Mouse (Mus musculus) midbrain, embryonic 13.5 days (tissue): ENCODE data around the gene Oosp3. TPM values are rescaled to one million over a fixed set of nuclear protein-coding genes. Genes with fewer than 3 reads are reported as not detected.

Source experiments
- ATAC-seq: fragments of 200-750 bp; cut with Nextera tagmentation; 2 replicates; pipeline ENCODE4 v1.8.0; 2017; ENCODE audit warnings: mild to moderate bottlenecking, moderate TSS enrichment, moderate library complexity
- H3K27ac ChIP-seq: fragments of 300-500 bp; sonication (generic); 2 replicates; pipeline ENCODE4 v1.5.1; 2015; ENCODE audit warnings: inconsistent platforms, mild to moderate bottlenecking, moderate library complexity
- H3K27me3 ChIP-seq: fragments of 300-500 bp; sonication (generic); 2 replicates; pipeline ENCODE4 v1.6.1; 2015; ENCODE audit warnings: mild to moderate bottlenecking, inconsistent platforms
- H3K36me3 ChIP-seq: fragments of 300-500 bp; sonication (generic); 2 replicates; pipeline ENCODE4 v1.6.1; 2015; ENCODE audit warnings: mild to moderate bottlenecking, inconsistent platforms
- H3K4me1 ChIP-seq: fragments of 300-500 bp; sonication (generic); replicated peaks from 2 replicates; pipeline ENCODE4 v1.6.1; 2015; ENCODE audit warnings: inconsistent platforms
- H3K4me2 ChIP-seq: fragments of 300-500 bp; sonication (generic); replicated peaks from 2 replicates; pipeline ENCODE4 v1.6.1; 2015; ENCODE audit warnings: moderate library complexity, mild to moderate bottlenecking, inconsistent platforms
- H3K4me3 ChIP-seq: fragments of 300-500 bp; sonication (generic); replicated peaks from 2 replicates; pipeline ENCODE4 v1.5.1; 2015; ENCODE audit warnings: mild to moderate bottlenecking, inconsistent platforms
- H3K9ac ChIP-seq: fragments of 300-500 bp; sonication (generic); replicated peaks from 2 replicates; pipeline ENCODE4 v1.6.1; 2015; ENCODE audit warnings: mild to moderate bottlenecking, inconsistent platforms
- H3K9me3 ChIP-seq: fragments of 300-500 bp; sonication (generic); 2 replicates; pipeline ENCODE4 v1.6.1; 2016; ENCODE audit warnings: mild to moderate bottlenecking, inconsistent platforms
- WGBS: fragments of 180-500 bp; shearing (Covaris S2); methylation state at CpG from one replicate; pipeline ENCODE4 v1.1.7; 2015; 5-methylcytosine and 5-hydroxymethylcytosine counted together
- polyA plus RNA-seq: library from polyadenylated mRNA; unstranded; fragments of >200 nt; fragmentation: Nextera tagmentation; extraction: Ambion mirVana; gene quantifications from 2 replicates; pipeline ENCODE4 v1.2.1, GENCODE M21; 2015

Gene Oosp3
- polyA plus RNA-seq, result not detected in 2 replicates

DNA sequence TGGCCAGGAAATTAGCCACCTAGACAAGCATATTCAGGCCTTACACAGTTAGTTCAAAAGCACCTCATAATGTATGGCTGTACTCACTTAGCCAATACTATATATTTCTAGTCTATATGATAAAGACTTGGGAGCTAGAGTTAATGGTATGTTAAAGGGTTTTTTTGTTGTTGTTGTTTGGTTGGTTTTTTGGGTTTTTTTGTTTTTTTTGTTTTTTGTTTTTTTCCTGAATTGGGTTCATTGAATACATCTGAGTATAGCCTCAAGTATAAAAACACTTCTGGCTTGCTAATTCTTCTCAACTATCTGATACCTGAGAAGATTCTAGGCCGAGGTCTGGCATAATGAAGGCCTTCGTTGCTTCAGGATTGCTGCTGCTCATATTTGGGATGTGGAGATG, at the start of gene Oosp3:
Gene Oosp3 (plus strand): TSS at position 301 of the 400 bp plus-strand sequence.
- no peaks in the 10 kb centered on the region for H3K27me3 ChIP-seq
- no peaks in the 10 kb centered on the region for H3K9me3 ChIP-seq
- no peak within 1 kb of the TSS for H3K9ac ChIP-seq
- 90% methylated on average over 2 of the region's 2 CpGs for WGBS
- ATAC-seq, result no peak
- H3K36me3 ChIP-seq, result no peaks in the 10 kb centered on the region
- no peaks in the 10 kb centered on the region for H3K4me1 ChIP-seq
- no peak within 1 kb of the TSS for H3K4me2 ChIP-seq
- no peak within 1 kb of the TSS for H3K4me3 ChIP-seq
- no peak within 1 kb of the TSS for H3K27ac ChIP-seq

DNA sequence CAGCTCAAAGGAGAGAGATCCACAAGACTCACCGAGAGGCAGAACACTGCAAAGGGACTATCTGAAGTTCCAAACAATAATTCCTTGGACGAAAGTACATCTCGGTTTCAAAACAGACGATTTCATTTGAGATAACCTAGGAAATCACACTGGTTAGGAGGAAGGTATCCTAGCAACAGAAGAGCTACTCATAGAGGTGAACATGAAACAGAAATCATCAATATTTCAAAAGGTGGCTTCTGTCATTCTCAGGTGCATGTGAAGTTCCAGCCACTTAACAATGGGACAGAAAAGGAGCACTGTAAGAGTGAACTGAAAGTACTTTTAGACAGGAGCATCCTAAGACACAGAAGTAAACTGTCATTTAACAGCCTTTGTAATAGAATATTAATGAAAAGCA, 47.3 kb upstream of the Oosp3 start:
- H3K36me3 ChIP-seq, result no peaks in the 10 kb centered on the region
- no peak for ATAC-seq
- WGBS, result 78% methylated on average over 4 of the region's 4 CpGs

DNA sequence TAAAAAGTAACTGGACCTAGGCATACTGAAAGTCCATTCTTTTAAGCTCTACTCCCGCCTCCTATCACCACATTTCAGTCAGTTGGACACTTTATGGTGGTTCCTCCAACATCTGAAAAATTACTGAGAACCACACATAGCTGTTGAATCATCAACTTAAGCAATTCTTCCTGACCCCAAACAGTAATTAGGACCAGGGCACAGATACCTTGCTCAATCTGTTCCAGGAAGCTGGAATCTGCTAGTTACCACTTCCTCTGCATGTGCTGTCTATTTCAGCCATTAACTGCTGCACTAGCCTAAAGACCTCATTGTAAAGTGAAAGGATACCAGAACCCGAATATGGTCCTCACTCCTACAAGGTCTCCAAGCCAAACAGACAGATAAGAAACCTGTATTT, 37.7 kb upstream of the Oosp3 start:
- Histone ChIP-seq H3K27ac (no peak overlapping the region), H3K9ac (no peak overlapping the region), H3K4me2 (no peak overlapping the region), H3K4me1 (no peaks in the 10 kb centered on the region), H3K27me3 (no peaks in the 10 kb centered on the region), H3K9me3 (no peaks in the 10 kb centered on the region), H3K4me3 (no peak overlapping the region), H3K36me3 (no peaks in the 10 kb centered on the region)
- WGBS, result 79% methylated on average over 2 of the region's 2 CpGs
- no peak for ATAC-seq

More for the DNA sequence above, 47.3 kb upstream of the Oosp3 start:
- Histone ChIP-seq H3K4me1 (no peaks in the 10 kb centered on the region), H3K4me3 (no peak overlapping the region), H3K27me3 (no peaks in the 10 kb centered on the region), H3K27ac (no peak overlapping the region), H3K9me3 (no peaks in the 10 kb centered on the region), H3K4me2 (no peak overlapping the region), H3K9ac (no peak overlapping the region)

DNA sequence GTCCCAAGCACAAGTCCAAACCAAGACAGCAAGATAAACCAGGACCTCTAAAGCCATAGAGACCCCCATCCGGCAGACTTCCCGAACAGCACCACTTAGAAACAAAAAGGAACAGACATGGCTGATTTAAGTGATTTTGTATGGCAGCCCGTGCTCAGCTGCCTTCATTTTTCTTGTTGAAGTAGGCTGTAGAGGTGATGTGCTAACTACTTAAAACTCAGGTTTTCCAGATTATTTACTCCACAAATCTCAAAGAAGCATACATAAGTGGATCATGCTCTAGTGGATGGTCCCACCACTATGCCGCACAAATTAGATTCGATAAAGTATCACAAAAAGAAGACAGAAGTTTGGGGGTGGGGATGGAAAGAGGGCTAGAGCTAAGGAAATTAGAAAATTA, 36.4 kb upstream of the Oosp3 start, which contains the start of gene Oosp2:
Gene Oosp2 (minus strand): TSS at position 101 of the 400 bp plus-strand sequence.
- no peaks in the 10 kb centered on the region for H3K27me3 ChIP-seq
- no peak for ATAC-seq
- H3K27ac ChIP-seq, result no peak within 1 kb of the TSS
- no peaks in the 10 kb centered on the region for H3K9me3 ChIP-seq
- no peak within 1 kb of the TSS for H3K4me2 ChIP-seq
- 93% methylated on average over 5 of the region's 5 CpGs for WGBS
- no peak within 1 kb of the TSS for H3K4me3 ChIP-seq
- no peaks in the 10 kb centered on the region for H3K36me3 ChIP-seq
- H3K4me1 ChIP-seq, result no peaks in the 10 kb centered on the region
- H3K9ac ChIP-seq, result no peak within 1 kb of the TSS

DNA sequence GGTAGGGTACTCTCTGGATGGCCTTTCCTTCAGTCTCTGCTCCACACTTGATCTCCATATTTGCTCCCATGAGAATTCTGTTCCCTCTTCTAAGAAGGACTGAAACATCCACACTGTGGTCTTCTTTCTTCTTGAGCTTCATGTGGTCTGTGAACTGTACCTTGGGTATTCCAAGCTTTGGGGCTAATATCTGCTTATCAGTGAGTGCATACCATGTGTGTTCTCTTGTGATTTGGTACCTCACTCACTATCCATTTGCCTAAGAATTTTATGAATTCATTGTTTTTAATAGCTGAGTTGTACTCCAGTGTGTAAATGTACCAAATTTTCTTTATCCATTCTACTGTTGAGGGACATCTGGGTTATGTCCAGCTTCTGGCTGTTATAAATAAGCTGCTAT, 35.3 kb upstream of the Oosp3 start:
- Histone ChIP-seq H3K27ac (no peak overlapping the region), H3K27me3 (no peaks in the 10 kb centered on the region), H3K36me3 (no peaks in the 10 kb centered on the region), H3K4me3 (no peak overlapping the region), H3K4me1 (no peaks in the 10 kb centered on the region), H3K4me2 (no peak overlapping the region), H3K9me3 (no peaks in the 10 kb centered on the region), H3K9ac (no peak overlapping the region)
- ATAC-seq, result no peak

DNA sequence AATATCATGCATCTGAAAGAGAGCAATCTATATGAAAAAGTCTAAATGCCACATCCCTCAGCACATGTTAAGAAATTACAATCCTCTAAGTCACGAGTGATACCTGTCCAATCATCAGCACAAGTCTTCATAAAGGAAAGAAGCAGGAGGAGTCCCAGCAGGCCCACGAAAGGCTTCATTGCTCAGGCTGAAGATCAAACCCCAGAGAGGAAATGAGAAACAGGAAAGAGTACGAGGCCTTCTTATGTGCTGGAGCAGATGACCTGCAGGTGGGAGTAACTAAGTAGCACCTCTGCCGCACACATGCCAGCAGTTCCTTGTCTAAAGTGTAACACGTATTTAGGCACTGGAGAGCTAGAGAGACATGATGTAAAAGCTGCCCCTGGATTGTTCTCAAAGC, 6.0 kb upstream of the Oosp3 start, which contains the start of gene Oosp1:
Gene Oosp1 (minus strand): TSS at position 312 of the 400 bp plus-strand sequence.
- no peaks in the 10 kb centered on the region for H3K27me3 ChIP-seq
- ATAC-seq, result no peak
- no peak within 1 kb of the TSS for H3K4me3 ChIP-seq
- H3K9ac ChIP-seq, result no peak within 1 kb of the TSS
- no peaks in the 10 kb centered on the region for H3K9me3 ChIP-seq
- WGBS, result 72% methylated on average over 5 of the region's 5 CpGs
- H3K4me1 ChIP-seq, result no peaks in the 10 kb centered on the region
- no peak within 1 kb of the TSS for H3K4me2 ChIP-seq
- no peak within 1 kb of the TSS for H3K27ac ChIP-seq
- no peaks in the 10 kb centered on the region for H3K36me3 ChIP-seq

DNA sequence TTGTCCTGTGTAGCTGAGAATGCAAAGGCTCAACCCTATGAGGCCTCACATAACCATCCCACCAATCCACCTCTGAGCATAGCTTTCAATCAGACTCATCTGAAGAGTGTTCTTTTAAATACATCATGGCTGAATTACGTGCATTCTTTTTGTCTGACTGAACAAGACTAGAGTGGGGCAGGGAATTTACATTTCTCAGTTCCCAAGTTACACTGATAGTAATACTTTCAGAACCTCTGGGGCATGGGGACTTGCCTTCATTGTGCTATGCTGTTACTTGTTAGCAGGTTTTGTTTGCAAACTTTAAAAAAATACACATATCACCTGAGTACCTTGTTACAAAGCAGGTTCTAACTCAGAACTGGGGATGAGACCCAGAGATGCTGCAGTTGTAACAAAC, 5.4 kb upstream of the Oosp3 start:
- H3K36me3 ChIP-seq, result no peaks in the 10 kb centered on the region
- H3K4me3 ChIP-seq, result no peak overlapping the region
- no peaks in the 10 kb centered on the region for H3K4me1 ChIP-seq
- H3K27me3 ChIP-seq, result no peaks in the 10 kb centered on the region
- no peaks in the 10 kb centered on the region for H3K9me3 ChIP-seq
- ATAC-seq, result no peak
- 61% methylated on average over 1 of the region's 1 CpGs for WGBS
- H3K4me2 ChIP-seq, result no peak overlapping the region
- no peak overlapping the region for H3K27ac ChIP-seq
- H3K9ac ChIP-seq, result no peak overlapping the region

DNA sequence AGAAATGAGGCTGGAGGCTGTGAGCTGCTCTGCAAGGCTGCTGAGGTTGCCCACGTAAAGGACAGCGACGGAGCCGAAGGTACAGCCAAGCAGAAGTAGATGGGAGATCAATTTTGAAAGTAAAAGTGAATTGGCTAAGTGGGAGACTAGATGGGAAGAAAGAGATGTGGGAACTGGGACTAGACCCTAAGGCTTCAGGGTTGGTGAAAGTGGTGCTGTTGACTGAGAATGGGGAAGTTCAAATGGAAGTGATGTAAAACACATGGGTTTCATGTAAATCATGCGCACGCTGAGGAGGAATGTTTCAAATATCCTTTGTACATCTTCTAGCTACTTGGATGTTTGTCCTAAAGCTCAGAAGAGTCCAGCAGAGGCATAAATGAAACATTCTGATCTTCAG, 1.5 kb downstream of the Oosp3 start:
- Histone ChIP-seq H3K4me1 (no peaks in the 10 kb centered on the region), H3K36me3 (no peaks in the 10 kb centered on the region), H3K27me3 (no peaks in the 10 kb centered on the region), H3K4me2 (no peak overlapping the region), H3K27ac (no peak overlapping the region), H3K4me3 (no peak overlapping the region), H3K9me3 (no peaks in the 10 kb centered on the region), H3K9ac (no peak overlapping the region)
- WGBS, result 95% methylated on average over 6 of the region's 6 CpGs
- ATAC-seq, result no peak

DNA sequence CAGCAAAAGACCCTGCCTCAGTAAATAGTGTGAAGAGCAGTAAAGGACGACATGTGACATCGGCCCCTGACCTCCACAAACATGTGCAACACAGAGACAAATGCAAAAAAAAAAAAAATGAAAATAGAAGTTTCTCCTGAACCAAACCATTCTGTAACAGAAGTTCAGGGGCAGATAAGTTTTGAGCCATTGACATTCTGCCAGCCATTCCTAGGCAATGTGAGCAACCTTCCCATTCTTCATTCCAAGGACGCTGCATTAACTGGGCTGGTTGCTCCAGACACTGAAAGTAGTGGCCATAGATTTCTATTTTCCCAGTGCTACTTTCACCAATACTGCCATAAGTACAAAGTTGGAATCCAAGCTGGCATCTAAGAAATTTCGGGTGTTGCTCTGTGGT, 15.6 kb downstream of the Oosp3 start:
- WGBS, result 87% methylated on average over 4 of the region's 4 CpGs
- Histone ChIP-seq H3K36me3 (no peaks in the 10 kb centered on the region), H3K4me3 (no peak overlapping the region), H3K4me2 (no peak overlapping the region), H3K9me3 (no peaks in the 10 kb centered on the region), H3K27me3 (no peaks in the 10 kb centered on the region), H3K9ac (no peak overlapping the region), H3K27ac (no peak overlapping the region), H3K4me1 (no peaks in the 10 kb centered on the region)
- no peak for ATAC-seq

DNA sequence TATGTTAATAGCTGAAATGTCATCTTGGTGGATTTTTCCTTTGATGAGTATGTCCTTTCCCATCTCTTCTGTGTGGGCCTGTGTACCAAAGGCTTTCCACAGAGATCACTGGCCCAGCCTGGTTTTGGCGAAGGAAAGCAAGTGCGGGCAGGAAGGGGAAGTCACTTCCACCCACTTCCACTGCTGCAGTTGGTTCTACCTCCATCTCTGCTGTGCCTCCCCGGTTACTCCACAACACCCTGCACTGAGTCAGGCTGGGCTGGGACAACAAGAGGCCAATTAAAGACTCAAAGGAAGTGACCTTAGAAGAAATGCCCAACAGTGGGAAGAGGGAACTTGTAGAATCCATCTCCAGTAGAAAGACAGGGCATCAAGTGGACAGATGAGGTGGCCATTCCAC, 23.2 kb downstream of the Oosp3 start:
- ATAC-seq, result no peak
- Histone ChIP-seq H3K4me1 (no peaks in the 10 kb centered on the region), H3K27me3 (no peaks in the 10 kb centered on the region), H3K27ac (no peak overlapping the region), H3K36me3 (no peaks in the 10 kb centered on the region), H3K4me3 (no peak overlapping the region), H3K4me2 (no peak overlapping the region), H3K9ac (no peak overlapping the region), H3K9me3 (no peaks in the 10 kb centered on the region)
- WGBS, result 89% methylated on average over 3 of the region's 3 CpGs

DNA sequence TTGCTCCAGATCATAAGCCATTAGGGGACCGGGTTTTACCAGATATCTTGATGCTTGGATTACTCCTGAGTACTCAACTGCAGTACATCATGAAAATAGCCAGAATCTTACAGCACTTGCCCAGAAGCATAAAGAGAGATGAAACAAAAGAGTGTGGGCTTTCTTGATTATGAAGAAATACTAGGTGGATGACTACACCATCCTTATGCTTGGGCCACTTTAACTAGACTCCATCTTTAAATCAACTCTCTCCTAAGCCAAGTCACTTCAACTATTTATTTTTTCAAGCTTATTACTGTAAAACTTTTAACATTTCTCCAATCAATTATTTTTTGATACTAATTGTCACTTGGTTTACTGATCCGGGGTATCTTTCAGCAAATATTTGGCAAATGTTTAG, 27.0 kb downstream of the Oosp3 start:
- H3K27me3 ChIP-seq, result no peaks in the 10 kb centered on the region
- no peak overlapping the region for H3K9ac ChIP-seq
- H3K4me1 ChIP-seq, result no peaks in the 10 kb centered on the region
- H3K4me2 ChIP-seq, result no peak overlapping the region
- no peak for ATAC-seq
- 90% methylated on average over 2 of the region's 2 CpGs for WGBS
- no peak overlapping the region for H3K4me3 ChIP-seq
- no peaks in the 10 kb centered on the region for H3K9me3 ChIP-seq
- no peaks in the 10 kb centered on the region for H3K36me3 ChIP-seq
- no peak overlapping the region for H3K27ac ChIP-seq

DNA sequence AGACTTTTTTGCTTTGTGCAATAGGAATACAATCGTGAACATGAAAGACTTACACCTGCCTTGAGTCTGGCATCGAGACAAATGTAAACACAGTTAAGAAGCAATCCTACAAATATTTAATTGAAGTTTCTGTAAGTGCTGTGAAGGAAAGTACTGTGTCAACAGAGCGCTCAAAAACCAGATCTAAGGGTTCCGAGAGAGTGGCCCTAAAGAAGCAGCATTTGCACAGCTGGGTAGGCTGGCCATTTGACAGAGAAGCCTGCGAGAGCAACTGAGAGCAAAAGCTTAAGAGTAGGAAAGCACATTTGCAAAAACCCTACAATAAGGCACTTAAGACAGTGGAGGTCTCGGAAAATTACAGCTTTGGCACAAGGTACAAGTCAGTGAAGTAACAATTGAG, 27.4 kb downstream of the Oosp3 start:
- WGBS, result 82% methylated on average over 6 of the region's 6 CpGs
- no peak for ATAC-seq
- H3K4me3 ChIP-seq, result no peak overlapping the region
- no peaks in the 10 kb centered on the region for H3K27me3 ChIP-seq
- no peaks in the 10 kb centered on the region for H3K4me1 ChIP-seq
- no peak overlapping the region for H3K27ac ChIP-seq
- H3K9ac ChIP-seq, result no peak overlapping the region
- H3K36me3 ChIP-seq, result no peaks in the 10 kb centered on the region
- H3K9me3 ChIP-seq, result no peaks in the 10 kb centered on the region
- no peak overlapping the region for H3K4me2 ChIP-seq

DNA sequence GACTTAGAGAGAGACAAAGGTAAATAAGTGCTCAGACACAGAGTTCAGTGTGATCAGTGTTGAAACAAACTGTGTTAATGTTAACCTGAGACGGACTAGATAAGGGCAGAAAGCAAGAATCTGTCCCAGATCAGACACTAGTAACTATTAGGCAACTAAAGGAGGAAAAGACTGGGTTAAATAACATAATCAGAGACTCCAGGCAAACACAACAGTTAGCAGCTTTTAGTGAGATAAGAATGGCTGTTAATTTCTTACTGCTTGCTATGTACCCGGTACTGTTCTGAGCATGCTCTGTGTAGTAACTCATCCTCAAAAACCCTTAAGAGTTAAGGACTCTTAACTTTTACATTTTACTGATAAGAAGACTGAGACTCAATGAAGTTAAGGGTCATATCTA, 29.1 kb downstream of the Oosp3 start:
- Histone ChIP-seq H3K36me3 (no peaks in the 10 kb centered on the region), H3K9ac (no peak overlapping the region), H3K27ac (no peak overlapping the region), H3K9me3 (no peaks in the 10 kb centered on the region), H3K4me2 (no peak overlapping the region), H3K4me1 (no peaks in the 10 kb centered on the region), H3K4me3 (no peak overlapping the region), H3K27me3 (no peaks in the 10 kb centered on the region)
- no peak for ATAC-seq
- 91% methylated on average over 2 of the region's 2 CpGs for WGBS
